Mouse (Mus musculus) heart, postnatal 0 days (tissue): ENCODE results near the gene Bloc1s3. TPM values are rescaled to one million over a fixed set of nuclear protein-coding genes. Genes with fewer than 3 reads are reported as not detected.
A peak's percentile ranks its signal among the peaks of the same experiment; 100 is the strongest.

Source experiments
- ATAC-seq: fragments of 200-750 bp; cut with Nextera tagmentation; 2 replicates; pipeline ENCODE4 v1.8.0; 2017; ENCODE audit warnings: low read depth, moderate number of reproducible peaks, moderate library complexity; ENCODE audit not compliant: insufficient read depth
- DNase-seq: peaks from one replicate; pipeline ENCODE4 v3.0.0-alpha.2; 2016; ENCODE audit warnings: low spot score
- H3K27ac ChIP-seq: fragments of 300-500 bp; sonication (generic); 2 replicates; pipeline ENCODE4 v1.5.1; 2014; ENCODE audit warnings: low read depth, mild to moderate bottlenecking
- H3K27me3 ChIP-seq: fragments of 300-500 bp; sonication (generic); 2 replicates; pipeline ENCODE4 v1.6.1; 2014; ENCODE audit warnings: low read length, mixed read lengths; ENCODE audit not compliant: control insufficient read depth, insufficient read depth
- H3K36me3 ChIP-seq: fragments of 300-500 bp; sonication (generic); replicated peaks from 2 replicates; pipeline ENCODE4 v1.6.1; 2014; ENCODE audit warnings: low read length, mixed read lengths; ENCODE audit not compliant: control insufficient read depth, insufficient read depth
- H3K4me1 ChIP-seq: fragments of 300-500 bp; sonication (generic); 2 replicates; pipeline ENCODE4 v1.6.1; 2014; ENCODE audit warnings: antibody characterized with exemption; ENCODE audit not compliant: control insufficient read depth, insufficient read depth
- H3K4me2 ChIP-seq: fragments of 300-500 bp; sonication (generic); 2 replicates; pipeline ENCODE4 v1.6.1; 2014; ENCODE audit warnings: low read depth, mild to moderate bottlenecking, low read length, moderate library complexity
- H3K4me3 ChIP-seq: fragments of 300-500 bp; sonication (generic); 2 replicates; pipeline ENCODE4 v1.5.1; 2014; ENCODE audit warnings: low read depth, low read length
- H3K9ac ChIP-seq: fragments of 300-500 bp; sonication (generic); replicated peaks from 2 replicates; pipeline ENCODE4 v1.6.1; 2014; ENCODE audit warnings: low read depth, low read length, mixed read lengths
- H3K9me3 ChIP-seq: fragments of 300-500 bp; sonication (generic); replicated peaks from 2 replicates; pipeline ENCODE4 v1.6.1; 2016; ENCODE audit warnings: low read length; ENCODE audit not compliant: control insufficient read depth
- CTCF ChIP-seq: IDR thresholded peaks from 2 replicates; pipeline ENCODE4 v1.5.1; 2016; ENCODE audit warnings: antibody characterized with exemption, control low read depth, low read depth
- EP300 ChIP-seq: IDR thresholded peaks from 2 replicates; pipeline ENCODE4 v1.6.1; 2016; ENCODE audit warnings: antibody characterized with exemption, low read depth
- WGBS: fragments of 180-500 bp; shearing (Covaris S2); extraction: QIAGEN DNeasy Blood & Tissue Kit; methylation state at CpG from one replicate; pipeline ENCODE4 v1.1.7; 2014; 5-methylcytosine and 5-hydroxymethylcytosine counted together
- polyA plus RNA-seq: library from polyadenylated mRNA; unstranded; fragments of >200 nt; fragmentation: Nextera tagmentation; extraction: Ambion mirVana; gene quantifications from 2 replicates; pipeline ENCODE4 v1.2.1, GENCODE M21; 2015
- total RNA-seq: library from RNA; depleted of rRNA; stranded (reverse); fragments of >200 nt; gene quantifications from 2 replicates; pipeline ENCODE4 v1.2.3, GENCODE M21; 2014; ENCODE audit warnings: low replicate concordance; rRNA removed

Bloc1s3 gene
- total and polyA plus RNA-seq, 2 experiments from 2014 or later = 1.2 to 11.9 TPM

DNA sequence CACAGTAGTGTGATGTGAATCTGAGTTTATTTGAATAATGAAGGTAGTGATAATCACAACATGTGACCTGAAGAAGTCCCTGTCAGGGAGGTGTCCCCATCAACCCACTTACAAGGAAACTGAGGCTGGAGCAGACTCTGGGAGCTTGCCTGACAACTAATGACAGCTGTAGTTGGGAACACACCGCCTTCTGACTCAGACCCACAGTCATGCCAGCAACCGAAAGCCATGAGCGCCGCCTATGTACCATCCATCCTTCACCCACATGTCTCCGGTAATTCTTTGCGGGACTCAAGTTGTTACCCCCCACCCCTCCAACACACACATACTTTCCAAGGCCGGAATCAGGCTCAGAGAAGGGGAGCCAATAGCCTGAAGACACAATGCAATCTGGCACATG, 51.5 kb downstream of the Bloc1s3 start:
- DNase-seq (no peak), ATAC-seq (no peak)
- TF ChIP-seq CTCF (no peak), EP300 (no peak)
- Histone ChIP-seq H3K27me3 (no peaks in the 10 kb centered on the region), H3K36me3 (no peaks in the 10 kb centered on the region; the same call in 1 of the 2 replicates), H3K4me3 (no peak overlapping the region), H3K27ac (no peak overlapping the region), H3K9me3 (no peaks in the 10 kb centered on the region), H3K4me1 (peaks cover 14% of the 10 kb centered on the region), H3K4me2 (peak overlapping the region; percentile 96), H3K9ac (no peak overlapping the region)
- 87% methylated on average over 7 of the region's 7 CpGs for WGBS

DNA sequence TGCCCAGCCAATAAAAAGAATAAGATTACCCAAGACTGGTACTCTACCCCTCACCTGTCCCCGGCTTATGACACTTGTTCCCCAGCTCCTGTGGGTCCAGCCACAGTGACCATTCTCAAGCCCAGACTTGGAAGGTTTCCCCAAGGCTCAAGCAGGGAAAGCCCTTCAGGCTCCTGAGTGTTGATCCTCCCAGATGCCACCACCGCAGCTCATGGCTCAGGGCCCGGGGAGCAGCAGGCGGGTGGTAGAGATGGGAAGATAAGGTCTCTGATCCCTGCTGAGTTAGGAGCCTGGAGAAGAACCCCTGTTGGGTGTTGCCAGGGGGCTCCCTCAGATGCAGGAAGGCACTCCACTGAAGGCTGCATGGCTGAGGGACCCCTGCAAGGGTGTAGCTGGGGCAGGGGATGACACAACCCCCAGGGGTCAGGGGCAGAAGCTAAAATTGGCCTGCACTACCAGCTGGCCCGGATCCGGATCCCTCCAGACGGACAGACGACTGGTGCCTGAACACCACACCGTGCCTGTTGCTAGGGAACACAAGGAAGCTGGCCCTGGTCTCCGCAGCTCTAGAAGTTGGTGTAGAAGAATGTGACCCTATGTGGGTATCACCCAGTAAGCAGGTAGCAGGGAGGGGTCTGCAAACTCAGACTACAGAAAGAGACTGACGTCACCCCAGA, 52.2 kb downstream of the Bloc1s3 start:
- no peak overlapping the region for H3K9ac ChIP-seq
- ATAC-seq = no peak
- no peaks in the 10 kb centered on the region for H3K9me3 ChIP-seq
- H3K4me1 ChIP-seq = peaks cover 14% of the 10 kb centered on the region
- H3K4me2 ChIP-seq = no peak overlapping the region
- H3K27me3 ChIP-seq = no peaks in the 10 kb centered on the region
- TF ChIP-seq CTCF (no peak), EP300 (no peak)
- peaks cover 5% of the 10 kb centered on the region; the same call in 1 of the 2 replicates for H3K36me3 ChIP-seq
- 44% methylated on average over 11 of the region's 11 CpGs for WGBS
- H3K4me3 ChIP-seq = no peak overlapping the region
- DNase-seq = no peak
- H3K27ac ChIP-seq = no peak overlapping the region

- no peaks in the 10 kb centered on the region for H3K27me3 ChIP-seq
- H3K4me1 ChIP-seq = peaks cover 14% of the 10 kb centered on the region
- no peak overlapping the region for H3K27ac ChIP-seq
- H3K4me3 ChIP-seq = no peak overlapping the region
- no peak overlapping the region for H3K4me2 ChIP-seq
- WGBS = 89% methylated on average over 4 of the region's 4 CpGs
- TF ChIP-seq EP300 = no peak
- TF ChIP-seq CTCF = no peak
- no peak for DNase-seq
- no peak overlapping the region for H3K9ac ChIP-seq
- no peaks in the 10 kb centered on the region for H3K9me3 ChIP-seq
- no peak for ATAC-seq
- H3K36me3 ChIP-seq = peaks cover 13% of the 10 kb centered on the region
Measured at GRCm38 (mm10) chr7:19455186-19455585, 53.0 kb downstream of the Bloc1s3 start.

Other genes starting within 250 kb of the Bloc1s3 start
- 115 and 127 TPM in 2 replicates for gene Vasp, start 236.6 kb downstream of the Bloc1s3 start, total RNA-seq
- gene Vasp, start 236.6 kb downstream of the Bloc1s3 start, polyA plus RNA-seq = 67.7 and 72.2 TPM in 2 replicates
- not detected in 2 replicates for gene Ppm1n, start 228.3 kb downstream of the Bloc1s3 start, total RNA-seq
- gene Ppm1n, start 228.3 kb downstream of the Bloc1s3 start, polyA plus RNA-seq = 0.47 and 0.56 TPM in 2 replicates
- 80.7 and 108 TPM in 2 replicates for gene Rtn2, start 225.7 kb downstream of the Bloc1s3 start, total RNA-seq
- 51.7 and 53.6 TPM in 2 replicates for gene Rtn2, start 225.7 kb downstream of the Bloc1s3 start, polyA plus RNA-seq
- gene Fosb, start 198.3 kb downstream of the Bloc1s3 start, total RNA-seq = 0.39 and 0.80 TPM in 2 replicates
- 0.05 and 0.10 TPM in 2 replicates for gene Fosb, start 198.3 kb downstream of the Bloc1s3 start, polyA plus RNA-seq
- gene Ercc1, start 163.6 kb downstream of the Bloc1s3 start, total RNA-seq = 26.2 and 40.5 TPM in 2 replicates
- gene Ercc1, start 163.6 kb downstream of the Bloc1s3 start, polyA plus RNA-seq = 55.2 and 61.0 TPM in 2 replicates
- gene Cd3eap, start 148.9 kb downstream of the Bloc1s3 start, total RNA-seq = 1.9 and 3.2 TPM in 2 replicates
- 11.1 and 11.7 TPM in 2 replicates for gene Cd3eap, start 148.9 kb downstream of the Bloc1s3 start, polyA plus RNA-seq
- gene Ppp1r13l, start 148.6 kb downstream of the Bloc1s3 start, total RNA-seq = 11.8 and 13.5 TPM in 2 replicates
- gene Ppp1r13l, start 148.6 kb downstream of the Bloc1s3 start, polyA plus RNA-seq = 12.0 and 14.0 TPM in 2 replicates
- 20.4 and 30.8 TPM in 2 replicates for gene Ercc2, start 126.4 kb downstream of the Bloc1s3 start, total RNA-seq
- 4.9 and 6.0 TPM in 2 replicates for gene Ercc2, start 126.4 kb downstream of the Bloc1s3 start, polyA plus RNA-seq
- gene Klc3, start 104.3 kb downstream of the Bloc1s3 start, total RNA-seq = 0.31 TPM in 1 of 2 replicates, not detected in the other
- gene Klc3, start 104.3 kb downstream of the Bloc1s3 start, polyA plus RNA-seq = 0.72 and 0.99 TPM in 2 replicates
- gene Ckm, start 103.6 kb downstream of the Bloc1s3 start, total RNA-seq = 4,715 and 5,632 TPM in 2 replicates
- 4,516 and 4,665 TPM in 2 replicates for gene Ckm, start 103.6 kb downstream of the Bloc1s3 start, polyA plus RNA-seq
- gene Mark4, start 49.5 kb downstream of the Bloc1s3 start, total RNA-seq = 16.0 and 26.4 TPM in 2 replicates
- 5.5 and 5.6 TPM in 2 replicates for gene Mark4, start 49.5 kb downstream of the Bloc1s3 start, polyA plus RNA-seq
- 1.9 and 3.5 TPM in 2 replicates for gene Exoc3l2, start 45.0 kb downstream of the Bloc1s3 start, total RNA-seq
- 0.49 and 0.62 TPM in 2 replicates for gene Exoc3l2, start 45.0 kb downstream of the Bloc1s3 start, polyA plus RNA-seq
- 65.1 and 84.9 TPM in 2 replicates for gene Trappc6a, start within 50 bp of the Bloc1s3 start, total RNA-seq
- 79.5 and 83.3 TPM in 2 replicates for gene Trappc6a, start within 50 bp of the Bloc1s3 start, polyA plus RNA-seq
- not detected in 2 replicates for gene Nkpd1, start 9.5 kb upstream of the Bloc1s3 start, total RNA-seq
- not detected in 2 replicates for gene Nkpd1, start 9.5 kb upstream of the Bloc1s3 start, polyA plus RNA-seq
- gene Ppp1r37, start 54.7 kb upstream of the Bloc1s3 start, total RNA-seq = 40.6 and 53.3 TPM in 2 replicates
- gene Ppp1r37, start 54.7 kb upstream of the Bloc1s3 start, polyA plus RNA-seq = 11.4 and 12.6 TPM in 2 replicates
- gene Zfp296, start 68.9 kb upstream of the Bloc1s3 start, total RNA-seq = 0.12 and 3.6 TPM in 2 replicates
- 0.12 and 0.15 TPM in 2 replicates for gene Zfp296, start 68.9 kb upstream of the Bloc1s3 start, polyA plus RNA-seq
- 63.2 and 67.3 TPM in 2 replicates for gene Gemin7, start 69.2 kb upstream of the Bloc1s3 start, total RNA-seq
- gene Gemin7, start 69.2 kb upstream of the Bloc1s3 start, polyA plus RNA-seq = 114 and 115 TPM in 2 replicates
- gene Clasrp, start 96.1 kb upstream of the Bloc1s3 start, total RNA-seq = 18.9 and 75.2 TPM in 2 replicates
- 13.4 and 17.5 TPM in 2 replicates for gene Clasrp, start 96.1 kb upstream of the Bloc1s3 start, polyA plus RNA-seq
- 9.0 and 11.7 TPM in 2 replicates for gene Relb, start 121.1 kb upstream of the Bloc1s3 start, total RNA-seq
- gene Relb, start 121.1 kb upstream of the Bloc1s3 start, polyA plus RNA-seq = 6.5 and 7.2 TPM in 2 replicates
- gene Clptm1, start 156.7 kb upstream of the Bloc1s3 start, total RNA-seq = 97.9 and 128 TPM in 2 replicates
- gene Clptm1, start 156.7 kb upstream of the Bloc1s3 start, polyA plus RNA-seq = 68.5 and 71.5 TPM in 2 replicates
- gene Apoc2, start 169.6 kb upstream of the Bloc1s3 start, total RNA-seq = not detected in 2 replicates
- 0.22 and 0.78 TPM in 2 replicates for gene Apoc2, start 169.6 kb upstream of the Bloc1s3 start, polyA plus RNA-seq
- 0.31 TPM in 1 of 2 replicates, not detected in the other for gene Gm44805, start 173.1 kb upstream of the Bloc1s3 start, total RNA-seq
- gene Gm44805, start 173.1 kb upstream of the Bloc1s3 start, polyA plus RNA-seq = not detected in 2 replicates
- gene Apoc4, start 173.1 kb upstream of the Bloc1s3 start, total RNA-seq = not detected in 2 replicates
- gene Apoc4, start 173.1 kb upstream of the Bloc1s3 start, polyA plus RNA-seq = 0.18 TPM in 2 replicates
- not detected in 2 replicates for gene Apoc1, start 184.3 kb upstream of the Bloc1s3 start, total RNA-seq
- 8.2 and 10.8 TPM in 2 replicates for gene Apoc1, start 184.3 kb upstream of the Bloc1s3 start, polyA plus RNA-seq
- gene Apoe, start 190.8 kb upstream of the Bloc1s3 start, total RNA-seq = 369 and 373 TPM in 2 replicates
- gene Apoe, start 190.8 kb upstream of the Bloc1s3 start, polyA plus RNA-seq = 471 and 552 TPM in 2 replicates
- 170 and 172 TPM in 2 replicates for gene Tomm40, start 207.1 kb upstream of the Bloc1s3 start, total RNA-seq
- 164 and 166 TPM in 2 replicates for gene Tomm40, start 207.1 kb upstream of the Bloc1s3 start, polyA plus RNA-seq
- 76.5 and 81.3 TPM in 2 replicates for gene Nectin2, start 242.1 kb upstream of the Bloc1s3 start, total RNA-seq
- gene Nectin2, start 242.1 kb upstream of the Bloc1s3 start, polyA plus RNA-seq = 43.6 and 44.8 TPM in 2 replicates